Mouse (Mus musculus) heart, postnatal 0 days (tissue): ENCODE data around the gene Pcsk7.

Experiments used
- CTCF ChIP-seq: IDR thresholded peaks from 2 replicates; pipeline ENCODE4 v1.5.1; 2016; ENCODE audit warnings: antibody characterized with exemption, control low read depth, low read depth
- EP300 ChIP-seq: IDR thresholded peaks from 2 replicates; pipeline ENCODE4 v1.6.1; 2016; ENCODE audit warnings: antibody characterized with exemption, low read depth

- TF ChIP-seq EP300: no peak
- no peak for TF ChIP-seq CTCF
Observed at GRCm38 (mm10) chr9:45942916-45943315, 36.6 kb downstream of the Pcsk7 start.
